Mouse (Mus musculus) midbrain, embryonic 10.5 days (tissue): ENCODE measurements around the gene Gm37240. TPM values are rescaled to one million over a fixed set of nuclear protein-coding genes. Genes with fewer than 3 reads are reported as not detected.

Source experiments
- DNase-seq: peaks from one replicate; pipeline ENCODE4 v3.0.0-alpha.2; 2017; ENCODE audit warnings: low spot score
- H3K27ac ChIP-seq: fragments of 300-500 bp; sonication (generic); replicated peaks from 2 replicates; pipeline ENCODE4 v1.5.1; 2016; ENCODE audit warnings: mild to moderate bottlenecking
- H3K27me3 ChIP-seq: fragments of 300-500 bp; sonication (generic); 2 replicates; pipeline ENCODE4 v1.6.1; 2016; ENCODE audit warnings: low read depth, mild to moderate bottlenecking; ENCODE audit not compliant: poor library complexity, severe bottlenecking
- H3K36me3 ChIP-seq: fragments of 300-500 bp; sonication (generic); 2 replicates; pipeline ENCODE4 v1.6.1; 2016; ENCODE audit warnings: mild to moderate bottlenecking, moderate library complexity
- H3K4me1 ChIP-seq: fragments of 300-500 bp; sonication (generic); 2 replicates; pipeline ENCODE4 v1.6.1; 2016
- H3K4me3 ChIP-seq: fragments of 300-500 bp; sonication (generic); 2 replicates; pipeline ENCODE4 v1.5.1; 2016; ENCODE audit warnings: mild to moderate bottlenecking, moderate library complexity
- H3K9me3 ChIP-seq: fragments of 300-500 bp; sonication (generic); replicated peaks from 2 replicates; pipeline ENCODE4 v1.6.1; 2016; ENCODE audit warnings: mild to moderate bottlenecking
- WGBS: fragments of 180-500 bp; shearing (Covaris S2); methylation state at CpG from one replicate; pipeline ENCODE4 v1.1.7; 2016; 5-methylcytosine and 5-hydroxymethylcytosine counted together
- polyA plus RNA-seq: library from polyadenylated mRNA; unstranded; fragments of >200 nt; fragmentation: Nextera tagmentation; extraction: Ambion mirVana; gene quantifications from 2 replicates; pipeline ENCODE4 v1.2.1, GENCODE M21; 2016

Gene Gm37240
- polyA plus RNA-seq, 1 experiment from 2014 or later = 0.44 TPM

DNA sequence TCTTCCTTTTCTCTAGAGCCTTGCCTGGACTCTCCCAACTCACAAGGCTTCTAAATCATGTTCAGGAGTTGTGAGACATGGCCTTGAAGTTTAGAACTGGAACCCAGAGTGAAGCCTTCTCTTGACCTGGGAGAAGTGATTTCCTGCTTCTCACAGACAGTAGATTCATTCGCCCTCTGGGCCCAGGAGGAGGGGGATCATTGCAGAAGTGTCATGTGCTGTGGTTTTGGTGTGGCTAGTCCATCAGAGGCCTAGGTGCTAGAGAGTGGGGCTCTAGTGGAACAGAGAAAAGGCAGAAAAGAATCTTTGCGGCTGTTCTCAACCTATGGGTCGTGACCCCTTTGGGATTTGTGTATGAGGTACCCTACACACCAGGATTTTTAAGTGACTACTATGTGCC, 724.9 kb downstream of the Gm37240 start:
- no peak for DNase-seq
- no peak overlapping the region for H3K27ac ChIP-seq
- H3K36me3 ChIP-seq = no peaks in the 10 kb centered on the region
- no peaks in the 10 kb centered on the region for H3K9me3 ChIP-seq
- peaks cover 12% of the 10 kb centered on the region for H3K4me1 ChIP-seq
- WGBS = 92% methylated on average over 3 of the region's 3 CpGs
- no peak overlapping the region for H3K4me3 ChIP-seq
- no peaks in the 10 kb centered on the region for H3K27me3 ChIP-seq

DNA sequence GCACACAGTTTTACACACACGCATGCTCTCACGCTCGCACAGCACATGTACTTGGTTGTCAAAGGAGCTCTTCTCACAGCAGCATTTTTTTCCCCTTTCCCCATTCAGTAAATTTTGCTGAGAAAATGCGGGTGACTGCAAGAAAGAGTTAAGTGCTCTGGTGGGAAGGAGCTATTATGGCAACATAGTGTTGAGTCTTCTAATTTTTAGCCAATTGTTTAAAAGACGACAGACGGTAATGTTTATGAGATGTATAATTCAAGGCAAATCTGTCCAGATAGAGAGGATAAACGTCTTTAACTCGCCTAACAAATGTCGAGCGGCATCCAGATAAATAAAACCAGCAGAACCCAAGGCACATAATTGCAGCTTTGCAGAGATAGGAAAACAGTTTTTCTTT, 726.5 kb downstream of the Gm37240 start:
- peaks cover 12% of the 10 kb centered on the region for H3K4me1 ChIP-seq
- H3K4me3 ChIP-seq = no peak overlapping the region
- DNase-seq = no peak
- 92% methylated on average over 10 of the region's 10 CpGs for WGBS
- no peaks in the 10 kb centered on the region for H3K36me3 ChIP-seq
- H3K27me3 ChIP-seq = no peaks in the 10 kb centered on the region
- H3K9me3 ChIP-seq = no peaks in the 10 kb centered on the region
- H3K27ac ChIP-seq = no peak overlapping the region

DNA sequence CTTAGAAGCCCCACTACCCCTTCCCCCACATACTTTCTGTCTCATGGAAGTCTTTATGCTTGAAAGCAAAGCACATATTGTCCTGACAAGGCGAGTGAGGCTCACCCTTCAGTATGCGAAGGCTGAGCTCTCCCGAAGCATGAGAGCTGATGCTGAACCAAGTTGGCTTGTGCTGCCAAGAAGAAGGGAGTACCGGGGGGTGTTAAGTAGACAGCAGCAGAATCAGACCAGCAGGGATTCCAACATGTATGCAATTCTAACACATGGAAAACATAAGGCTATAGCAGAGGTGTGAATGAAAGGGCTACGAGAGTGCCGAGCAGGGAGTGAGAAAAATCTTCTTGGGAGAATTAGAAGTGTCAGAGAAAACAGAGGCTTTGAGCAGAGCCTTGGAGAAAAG, 727.7 kb downstream of the Gm37240 start:
- H3K4me3 ChIP-seq = no peak overlapping the region
- H3K27ac ChIP-seq = no peak overlapping the region
- peaks cover 12% of the 10 kb centered on the region for H3K4me1 ChIP-seq
- DNase-seq = no peak
- no peaks in the 10 kb centered on the region for H3K36me3 ChIP-seq
- H3K27me3 ChIP-seq = no peaks in the 10 kb centered on the region
- 85% methylated on average over 6 of the region's 6 CpGs for WGBS
- no peaks in the 10 kb centered on the region for H3K9me3 ChIP-seq

DNA sequence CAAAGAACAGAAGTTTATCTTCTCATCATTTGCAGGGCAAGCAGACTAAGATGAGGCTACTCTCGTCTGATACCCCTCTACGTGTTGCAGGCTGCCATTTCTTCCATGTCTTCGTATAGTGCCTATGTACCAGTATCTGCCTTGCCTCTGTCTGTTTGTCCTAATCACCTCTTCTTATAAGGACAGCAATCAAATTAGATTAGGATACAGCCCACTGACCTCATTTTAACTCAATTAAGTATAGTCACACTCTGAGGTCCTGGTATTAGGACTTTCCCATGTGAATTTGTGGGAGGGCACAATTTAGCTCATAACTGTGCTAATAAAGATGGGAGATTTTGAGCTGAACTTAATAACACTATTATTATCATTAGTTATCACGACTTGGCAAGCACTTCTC, 738.5 kb downstream of the Gm37240 start:
- no peak for DNase-seq
- no peak overlapping the region for H3K27ac ChIP-seq
- no peaks in the 10 kb centered on the region for H3K4me1 ChIP-seq
- WGBS = 84% methylated on average over 4 of the region's 4 CpGs
- H3K27me3 ChIP-seq = no peaks in the 10 kb centered on the region
- H3K36me3 ChIP-seq = no peaks in the 10 kb centered on the region
- no peaks in the 10 kb centered on the region for H3K9me3 ChIP-seq
- no peak overlapping the region for H3K4me3 ChIP-seq

DNA sequence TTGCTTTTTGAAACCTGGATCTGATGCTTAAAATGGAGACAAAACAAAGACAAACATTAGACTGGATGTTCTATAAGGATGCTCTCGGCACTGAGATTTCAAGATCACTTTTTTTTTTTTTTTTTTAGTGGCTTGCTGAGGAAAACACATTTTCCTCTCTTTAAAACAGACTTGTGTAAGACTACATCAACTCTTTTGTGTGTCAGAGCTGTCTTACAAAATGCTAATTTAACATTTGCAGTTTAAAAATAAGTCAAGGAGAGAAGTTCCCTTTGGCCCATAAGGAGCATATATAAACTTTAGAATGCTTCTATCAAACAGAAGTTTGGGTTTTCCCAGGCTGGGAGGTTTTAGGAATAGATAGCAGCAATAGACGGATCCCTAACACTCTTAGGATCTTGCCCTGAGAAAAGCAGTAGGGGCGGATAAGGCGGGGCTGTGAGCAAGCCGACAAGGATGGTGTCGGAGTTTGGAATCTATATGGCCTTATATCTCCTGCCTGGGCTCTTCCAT, 739.2 kb downstream of the Gm37240 start:
- Histone ChIP-seq H3K9me3 (no peaks in the 10 kb centered on the region), H3K36me3 (no peaks in the 10 kb centered on the region), H3K4me1 (0 out of 2 replicates have a peak, but pooled peaks cover 4% of the 10 kb centered on the region), H3K27ac (no peak overlapping the region), H3K4me3 (no peak overlapping the region), H3K27me3 (no peaks in the 10 kb centered on the region)
- WGBS = 84% methylated on average over 6 of the region's 6 CpGs
- DNase-seq = no peak

DNA sequence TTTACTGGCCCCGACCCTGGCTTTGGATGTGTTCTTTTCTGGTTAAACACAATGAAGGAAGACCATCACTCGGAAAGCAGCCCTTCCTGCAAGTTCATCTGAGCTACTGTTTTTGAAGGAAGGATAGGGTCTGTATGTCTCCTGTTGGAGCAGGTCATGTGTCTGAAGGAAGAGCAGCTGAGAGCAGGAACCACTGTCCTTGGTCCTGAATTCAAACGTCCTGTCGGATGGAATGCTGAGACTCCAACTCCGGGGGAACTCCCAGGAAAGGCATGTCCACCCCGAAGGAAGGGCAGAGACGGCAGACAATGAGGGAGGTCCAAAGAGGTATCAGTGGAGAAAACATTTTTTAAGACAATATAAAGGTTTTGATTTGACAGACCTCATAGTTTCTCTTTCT, 741.8 kb downstream of the Gm37240 start:
- WGBS = 39% methylated on average over 7 of the region's 7 CpGs
- Histone ChIP-seq H3K4me3 (no peak overlapping the region), H3K27me3 (no peaks in the 10 kb centered on the region), H3K4me1 (0 out of 2 replicates have a peak, but pooled peaks cover 6% of the 10 kb centered on the region), H3K9me3 (no peaks in the 10 kb centered on the region), H3K36me3 (no peaks in the 10 kb centered on the region), H3K27ac (no peak overlapping the region)
- DNase-seq = peak; percentile 20

DNA sequence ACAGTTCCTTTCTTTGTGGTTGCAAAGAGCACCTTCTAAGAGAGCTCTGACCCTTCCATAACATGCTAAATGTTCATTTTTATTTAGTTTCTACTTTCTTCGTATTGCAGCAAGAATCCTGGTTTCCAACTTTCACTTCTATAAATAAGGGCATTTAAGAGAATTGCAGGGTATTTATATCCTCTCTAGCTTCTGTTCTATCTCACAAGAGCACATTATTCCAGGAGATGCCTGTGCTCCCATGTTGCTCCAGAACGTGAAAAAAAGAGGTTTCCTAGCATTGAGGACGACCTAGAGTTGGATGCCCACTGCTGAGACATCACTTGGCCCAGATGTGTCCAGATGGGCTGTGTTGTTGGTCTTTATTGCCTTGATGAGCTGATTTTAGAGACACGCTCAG, 742.2 kb downstream of the Gm37240 start:
- Histone ChIP-seq H3K36me3 (no peaks in the 10 kb centered on the region), H3K4me1 (0 out of 2 replicates have a peak, but pooled peaks cover 6% of the 10 kb centered on the region), H3K9me3 (no peaks in the 10 kb centered on the region), H3K27me3 (no peaks in the 10 kb centered on the region), H3K27ac (no peak overlapping the region), H3K4me3 (no peak overlapping the region)
- no peak for DNase-seq
- WGBS = 87% methylated on average over 4 of the region's 4 CpGs

DNA sequence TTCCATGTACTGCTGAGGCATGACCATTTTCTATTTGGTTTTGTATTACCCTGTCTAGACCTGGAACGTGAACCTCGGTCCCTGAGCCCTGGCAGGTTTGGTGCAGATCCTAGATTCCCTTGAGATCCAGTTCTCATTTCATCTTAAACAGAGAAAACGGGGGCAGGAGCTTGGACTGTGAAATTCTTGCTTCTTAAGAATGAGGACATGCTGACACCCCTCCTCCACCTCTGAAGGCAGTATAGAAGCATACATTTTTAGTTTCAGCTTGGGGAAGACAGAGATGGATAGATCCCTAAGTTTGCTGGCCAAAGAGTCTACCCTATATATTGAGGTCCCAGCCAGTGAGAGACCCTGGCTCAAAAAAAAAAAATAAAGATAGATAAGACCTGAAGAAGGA, 742.9 kb downstream of the Gm37240 start:
- no peak overlapping the region for H3K4me3 ChIP-seq
- H3K9me3 ChIP-seq = no peaks in the 10 kb centered on the region
- H3K27me3 ChIP-seq = no peaks in the 10 kb centered on the region
- 84% methylated on average over 3 of the region's 3 CpGs for WGBS
- 0 out of 2 replicates have a peak, but pooled peaks cover 6% of the 10 kb centered on the region for H3K4me1 ChIP-seq
- no peak for DNase-seq
- H3K27ac ChIP-seq = no peak overlapping the region
- H3K36me3 ChIP-seq = no peaks in the 10 kb centered on the region

DNA sequence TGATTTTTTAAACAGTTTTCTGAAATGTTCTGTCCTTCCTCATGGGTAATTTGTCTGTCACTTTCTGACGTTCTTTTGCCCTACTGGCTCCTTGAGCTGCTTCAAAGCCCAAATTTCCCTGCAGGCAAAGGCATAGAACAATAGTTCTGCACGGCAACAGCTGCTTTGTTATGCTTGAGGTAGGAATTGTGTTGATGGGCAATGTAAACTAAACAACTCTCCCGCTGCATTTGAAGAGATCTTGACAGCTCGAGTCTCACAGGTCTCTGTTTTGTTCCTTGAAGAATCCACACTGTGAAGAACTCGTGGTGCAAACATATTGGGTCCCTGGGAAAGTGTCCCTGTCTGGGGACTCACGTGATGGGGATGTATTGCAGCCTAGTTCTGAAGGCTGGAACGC, 746.8 kb downstream of the Gm37240 start:
- no peaks in the 10 kb centered on the region for H3K27me3 ChIP-seq

DNA sequence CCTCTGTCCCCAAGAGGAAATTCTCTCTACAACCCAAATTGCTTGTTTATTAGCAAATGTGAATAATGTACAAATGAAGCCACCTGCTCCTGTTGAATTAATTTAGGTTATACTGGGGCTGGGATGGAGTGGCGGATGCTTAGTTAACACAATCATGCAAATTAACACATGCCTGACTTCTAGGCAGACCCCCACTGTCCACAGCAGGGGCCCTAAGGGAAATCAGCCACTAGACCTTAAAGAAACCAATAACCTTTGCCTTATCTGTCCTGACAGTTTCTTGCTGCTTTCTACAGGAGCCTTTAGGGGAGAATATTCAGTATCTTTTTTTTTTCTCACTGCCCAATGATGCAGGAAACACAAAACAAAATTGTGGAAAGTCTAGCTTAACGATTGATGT, 748.9 kb downstream of the Gm37240 start:
- Histone ChIP-seq H3K27ac (no peak overlapping the region), H3K9me3 (no peaks in the 10 kb centered on the region), H3K4me1 (peaks cover 11% of the 10 kb centered on the region; the same call in 1 of the 2 replicates), H3K36me3 (no peaks in the 10 kb centered on the region), H3K27me3 (no peaks in the 10 kb centered on the region), H3K4me3 (no peak overlapping the region)
- WGBS = 65% methylated on average over 2 of the region's 2 CpGs
- no peak for DNase-seq

More for the DNA sequence above, 746.8 kb downstream of the Gm37240 start:
- Histone ChIP-seq H3K4me1 (peaks cover 12% of the 10 kb centered on the region; the same call in 1 of the 2 replicates), H3K4me3 (no peak overlapping the region), H3K36me3 (no peaks in the 10 kb centered on the region), H3K9me3 (no peaks in the 10 kb centered on the region), H3K27ac (no peak overlapping the region)
- no peak for DNase-seq
- WGBS = 44% methylated on average over 7 of the region's 7 CpGs

DNA sequence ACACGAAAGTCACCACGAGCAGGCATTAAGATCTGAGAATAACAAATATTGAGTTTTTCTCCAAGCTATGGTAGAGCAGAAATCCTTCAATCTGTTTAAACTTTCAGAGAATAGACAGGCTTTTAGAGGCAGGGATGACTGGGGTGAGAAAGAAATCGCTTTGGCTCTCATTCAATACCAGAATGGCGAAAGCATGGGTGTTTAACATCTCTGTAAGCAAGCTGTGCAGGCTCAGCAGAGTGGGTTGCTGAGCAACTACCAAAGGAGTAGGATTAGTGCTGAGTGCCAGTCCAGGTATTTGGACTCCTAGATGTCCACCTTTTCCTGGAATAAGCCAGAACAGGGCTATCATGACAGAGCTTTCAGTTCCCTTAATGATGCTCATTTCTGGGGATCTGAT, 753.8 kb downstream of the Gm37240 start:
- peaks cover 4% of the 10 kb centered on the region; the same call in 1 of the 2 replicates for H3K4me1 ChIP-seq
- no peak overlapping the region for H3K27ac ChIP-seq
- DNase-seq = no peak
- H3K27me3 ChIP-seq = no peaks in the 10 kb centered on the region
- no peak overlapping the region for H3K4me3 ChIP-seq
- 78% methylated on average over 4 of the region's 4 CpGs for WGBS
- H3K36me3 ChIP-seq = no peaks in the 10 kb centered on the region
- no peaks in the 10 kb centered on the region for H3K9me3 ChIP-seq

DNA sequence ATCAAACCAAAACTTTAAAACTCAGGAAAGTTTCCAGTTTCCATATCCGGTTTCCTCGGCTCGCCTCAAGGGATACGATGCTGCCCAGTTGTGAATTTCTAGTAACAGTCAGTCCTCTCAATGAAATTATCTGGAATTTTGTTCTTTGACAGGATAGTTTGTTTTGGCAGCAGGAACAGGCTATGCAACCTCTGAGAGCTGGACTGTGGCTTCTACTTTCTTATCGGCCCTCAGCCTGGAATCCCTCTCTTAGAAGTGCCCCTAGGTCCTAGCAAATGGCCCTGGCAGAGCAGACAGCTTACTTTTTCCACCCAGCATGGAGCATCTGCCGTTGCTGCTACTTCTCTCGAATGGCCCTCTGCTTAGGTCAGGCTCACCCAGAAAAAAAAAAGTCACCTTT, 755.4 kb downstream of the Gm37240 start:
- Histone ChIP-seq H3K27me3 (no peaks in the 10 kb centered on the region), H3K9me3 (no peaks in the 10 kb centered on the region), H3K4me3 (no peak overlapping the region), H3K27ac (no peak overlapping the region), H3K4me1 (no peaks in the 10 kb centered on the region), H3K36me3 (no peaks in the 10 kb centered on the region)
- 93% methylated on average over 7 of the region's 7 CpGs for WGBS
- no peak for DNase-seq

DNA sequence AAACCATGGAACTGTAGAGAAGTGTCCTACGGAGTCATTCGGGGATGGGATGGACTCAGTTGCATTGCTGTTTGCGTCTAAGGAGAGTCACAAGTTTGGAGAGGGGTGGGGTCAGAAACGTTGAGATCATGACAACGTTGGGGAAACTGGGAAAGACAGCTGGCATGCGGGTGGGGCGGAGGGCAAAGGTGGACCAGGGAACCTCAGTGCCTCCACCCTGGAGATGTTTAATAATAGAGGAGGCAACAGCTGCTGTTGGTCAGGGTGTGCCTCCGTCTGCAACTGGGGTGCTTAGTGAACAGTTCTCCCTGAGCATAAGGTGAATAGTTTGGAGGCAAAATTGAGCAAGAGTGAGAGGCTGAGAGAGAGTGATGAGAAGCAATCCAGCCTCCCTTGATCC, 758.8 kb downstream of the Gm37240 start:
- WGBS = 84% methylated on average over 8 of the region's 8 CpGs
- no peak for DNase-seq
- H3K27me3 ChIP-seq = no peaks in the 10 kb centered on the region
- H3K4me3 ChIP-seq = no peak overlapping the region
- H3K36me3 ChIP-seq = no peaks in the 10 kb centered on the region
- H3K9me3 ChIP-seq = no peaks in the 10 kb centered on the region
- H3K27ac ChIP-seq = no peak overlapping the region
- no peaks in the 10 kb centered on the region for H3K4me1 ChIP-seq

DNA sequence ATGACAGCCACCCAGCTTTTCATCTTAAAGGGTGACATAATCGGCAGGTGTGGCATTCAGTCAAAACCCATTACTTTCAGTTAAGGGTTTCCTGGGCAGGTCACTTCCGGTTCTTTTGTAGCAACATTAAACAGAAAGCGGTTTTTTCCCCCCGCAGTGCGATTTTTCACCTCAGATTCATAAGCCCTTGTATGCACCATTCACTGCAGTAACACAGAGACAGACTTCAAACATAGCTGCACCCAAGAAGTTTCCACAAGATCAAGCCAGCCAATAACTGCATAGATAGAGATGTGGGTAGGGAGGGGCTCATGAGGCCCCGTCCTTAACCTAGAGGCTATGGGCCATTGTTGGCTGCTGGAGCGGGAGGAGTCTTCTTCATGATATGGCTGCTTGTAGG, 760.3 kb downstream of the Gm37240 start:
- WGBS = 89% methylated on average over 7 of the region's 7 CpGs

More for the DNA sequence above, 760.3 kb downstream of the Gm37240 start:
- Histone ChIP-seq H3K4me3 (no peak overlapping the region), H3K36me3 (no peaks in the 10 kb centered on the region), H3K9me3 (no peaks in the 10 kb centered on the region), H3K27ac (no peak overlapping the region), H3K27me3 (no peaks in the 10 kb centered on the region), H3K4me1 (no peaks in the 10 kb centered on the region)
- DNase-seq = no peak
